Mouse (Mus musculus) myocyte (in vitro differentiated cells): ENCODE data around the gene Amz2.

ENCODE experiments used
- CEBPB ChIP-seq: IDR thresholded peaks from 2 replicates; pipeline ENCODE4 v1.6.1; 2011; ENCODE audit warnings: mild to moderate bottlenecking, moderate library complexity; ENCODE audit not compliant: poor library complexity, insufficient read depth, severe bottlenecking
- MAX ChIP-seq: IDR thresholded peaks from one replicate; pipeline ENCODE4 v1.6.1; 2011; ENCODE audit warnings: low read depth, mild to moderate bottlenecking, control low read depth
- POLR2A ChIP-seq: IDR thresholded peaks from one replicate; pipeline ENCODE4 v1.6.1; 2011; ENCODE audit warnings: low read depth, mild to moderate bottlenecking, control low read depth, moderate library complexity; ENCODE audit not compliant: insufficient read length

- TF ChIP-seq CEBPB, result no peak
- TF ChIP-seq POLR2A, result no peak
- TF ChIP-seq MAX, result no peak
Measured at GRCm38 (mm10) chr11:109395291-109395690, 30.5 kb upstream of the Amz2 start.
